Comparison of ENCODE assay signal across 8 mouse cellular contexts in genomic region chr2:27206128-27206797, GRCm38 (mm10). TPM values are rescaled to one million over a fixed set of nuclear protein-coding genes. Genes with fewer than 3 reads are reported as not detected.
A peak's percentile ranks its signal among the peaks of the same experiment; 100 is the strongest.
DNase-seq lines count a peak whose midpoint lies in the region; ATAC-seq and TF ChIP-seq lines count a peak whose summit lies in the region.

No protein-coding gene starts in this region.

- no peaks in the 10 kb centered on the region for H3K27me3 ChIP-seq in stomach, postnatal 0 days (ENCODE audit: control insufficient read depth, insufficient read depth, low read length)
- H3K27me3 ChIP-seq in thymus, adult 2 months (ENCODE audit: control insufficient read depth, insufficient read depth, low read length) = no peaks in the 10 kb centered on the region
- no peaks in the 10 kb centered on the region for H3K27me3 ChIP-seq in midbrain, embryonic 13.5 days

- H3K9ac ChIP-seq in stomach, postnatal 0 days (ENCODE audit: low read length) = no peak overlapping the region
- H3K9ac ChIP-seq in midbrain, embryonic 13.5 days (replicated peaks) = no peak overlapping the region

- no peak for TF ChIP-seq CTCF in lung, adult 2 months (IDR thresholded peaks at IDR 0.05; ENCODE audit: insufficient read depth, low read length)
- TF ChIP-seq CTCF in stomach, postnatal 0 days (IDR thresholded peaks at IDR 0.05; ENCODE audit: low read depth) = no peak
- TF ChIP-seq CTCF in thymus, adult 2 months (IDR thresholded peaks at IDR 0.05; ENCODE audit: borderline replicate concordance, control insufficient read depth, extremely low read depth, insufficient read depth, low read length, poor library complexity) = no peak

- H3K9me3 ChIP-seq in stomach, postnatal 0 days (ENCODE audit: control insufficient read depth, low read length) = no peaks in the 10 kb centered on the region
- H3K9me3 ChIP-seq in midbrain, embryonic 13.5 days = no peaks in the 10 kb centered on the region

- ATAC-seq in stomach, postnatal 0 days (ENCODE audit: low FRiP score, low TSS enrichment) = peak; percentile 23; the same call in 1 of the 2 replicates
- ATAC-seq in midbrain, embryonic 13.5 days = no peak

- TF ChIP-seq POLR2A in lung, adult 2 months (IDR thresholded peaks at IDR 0.05; ENCODE audit: borderline replicate concordance, extremely low read depth, low read depth, low read length) = no peak
- no peak for TF ChIP-seq POLR2A in thymus, adult 2 months (IDR thresholded peaks at IDR 0.05; ENCODE audit: control insufficient read depth, extremely low read depth, insufficient read depth, low read length, poor library complexity)

- no peak for TF ChIP-seq EP300 in stomach, postnatal 0 days (optimal IDR thresholded peaks at IDR 0.05)

- H3K27ac ChIP-seq in stomach, postnatal 0 days (replicated peaks) = peak overlapping the region; percentile 35
- no peak overlapping the region for H3K27ac ChIP-seq in thymus, adult 2 months (ENCODE audit: control insufficient read depth, insufficient read depth, low read length)
- H3K27ac ChIP-seq in midbrain, embryonic 13.5 days = no peak overlapping the region

- WGBS in lung, adult 2 months = 60% methylated on average over 15 of the region's 15 CpGs
- 51% methylated on average over 15 of the region's 15 CpGs for WGBS in stomach, postnatal 0 days
- 92% methylated on average over 15 of the region's 15 CpGs for whole genome bisulfite sequencing in thymus, adult 2 months
- WGBS in midbrain, embryonic 13.5 days = 86% methylated on average over 15 of the region's 15 CpGs

- H3K4me2 ChIP-seq in stomach, postnatal 0 days (replicated peaks; ENCODE audit: low read depth) = no peak overlapping the region
- no peak overlapping the region for H3K4me2 ChIP-seq in midbrain, embryonic 13.5 days (replicated peaks)

- peaks cover 6% of the 10 kb centered on the region for H3K4me1 ChIP-seq in lung, adult 2 months (ENCODE audit: control insufficient read depth, insufficient read depth, low read length)
- no peaks in the 10 kb centered on the region for H3K4me1 ChIP-seq in stomach, postnatal 0 days (replicated peaks; ENCODE audit: control insufficient read depth, insufficient read depth)
- H3K4me1 ChIP-seq in thymus, adult 2 months (replicated peaks; ENCODE audit: control insufficient read depth, insufficient read depth, low read length) = peaks cover 35% of the 10 kb centered on the region
- H3K4me1 ChIP-seq in midbrain, embryonic 13.5 days (replicated peaks) = no peaks in the 10 kb centered on the region

- H3K4me3 ChIP-seq in lung, adult 2 months (replicated peaks; ENCODE audit: extremely low read depth, low read depth, low read length) = no peak overlapping the region
- no peak overlapping the region for H3K4me3 ChIP-seq in stomach, postnatal 0 days (ENCODE audit: low read depth, low read length)
- no peak overlapping the region for H3K4me3 ChIP-seq in thymus, adult 2 months (ENCODE audit: control insufficient read depth, insufficient read depth, low read length)
- H3K4me3 ChIP-seq in midbrain, embryonic 13.5 days (replicated peaks) = no peak overlapping the region

- H3K36me3 ChIP-seq in stomach, postnatal 0 days (ENCODE audit: control insufficient read depth, insufficient read depth, low read length) = no peaks in the 10 kb centered on the region
- no peaks in the 10 kb centered on the region for H3K36me3 ChIP-seq in thymus, adult 2 months (ENCODE audit: control insufficient read depth, insufficient read depth, low read length)
- H3K36me3 ChIP-seq in midbrain, embryonic 13.5 days = no peaks in the 10 kb centered on the region

- peak; percentile 62 to 71 for DNase-seq in lung, adult 18-20 months
- no peak for DNase-seq in lung, adult 2 months
- peak; percentile 61 to 84 for DNase-seq in gastrocnemius, postnatal 4 days (ENCODE audit: low spot score in 2 of 2)
- DNase-seq in kidney, adult 9 months = peak; percentile 50
- peak; percentile 18 for DNase-seq in stomach, postnatal 0 days (ENCODE audit: low spot score)
- DNase-seq in thymus, adult 2 months = no peak
- DNase-seq in layer of hippocampus, adult 8-10 months (ENCODE audit: low spot score in 2 of 2) = no peak

RNA-seq across cellular contexts. Expression of gene Dbh, which starts 41.2 kb away (rescaled TPM):
- 0.17 and 0.18 TPM in 2 replicates for polyA plus RNA-seq in lung, adult 2 months (2012; rRNA removed)
- under 1 TPM; 0.20 to 0.36 TPM for total RNA-seq in gastrocnemius, postnatal 4 days (2021)
- 0.13 and 0.22 TPM in 2 replicates for polyA plus RNA-seq in stomach, postnatal 0 days (2015; fragmentation: Nextera tagmentation; extraction: Ambion mirVana)
- polyA plus RNA-seq in thymus, adult 2 months (2012; rRNA removed) = 0.41 and 0.69 TPM in 2 replicates
- polyA plus RNA-seq in midbrain, embryonic 13.5 days (2015; fragmentation: Nextera tagmentation; extraction: Ambion mirVana) = 0.19 and 0.82 TPM in 2 replicates
- 1 to 10 TPM in 1 of 4 experiments, under 1 TPM in 3; 0.25 to 1.5 (median 0.74) TPM for total RNA-seq in layer of hippocampus, adult 8-10 months (2022)

RNA-seq across cellular contexts. Expression of gene Sardh, which starts 41.9 kb away (rescaled TPM):
- 15.4 and 16.7 TPM in 2 replicates for polyA plus RNA-seq in lung, adult 2 months (2012; rRNA removed)
- 1 to 10 TPM; 8.9 to 9.8 TPM for total RNA-seq in gastrocnemius, postnatal 4 days (2021)
- polyA plus RNA-seq in stomach, postnatal 0 days (2015; fragmentation: Nextera tagmentation; extraction: Ambion mirVana) = 7.2 and 8.9 TPM in 2 replicates
- polyA plus RNA-seq in thymus, adult 2 months (2012; rRNA removed) = 10.5 and 12.3 TPM in 2 replicates
- 2.6 and 3.7 TPM in 2 replicates for polyA plus RNA-seq in midbrain, embryonic 13.5 days (2015; fragmentation: Nextera tagmentation; extraction: Ambion mirVana)
- total RNA-seq in layer of hippocampus, adult 8-10 months (2022) = 10 to 100 TPM in 1 of 4 experiments, 1 to 10 TPM in 3; 6.1 to 11.5 (median 9.1) TPM

Comparison
In these comparisons a context has a peak if more than half of its experiments do, and no peak if none do; other contexts are left out.
1. DNase-seq: peak in lung, adult 18-20 months (2 of 2), gastrocnemius, postnatal 4 days (2 of 2), kidney, adult 9 months (single experiment) and stomach, postnatal 0 days (single experiment); none in lung, adult 2 months (single experiment), thymus, adult 2 months (single experiment) and layer of hippocampus, adult 8-10 months (0 of 2).